Mouse (Mus musculus) embryonic facial prominence, embryonic 11.5 days (tissue): ENCODE measurements around the gene Erh. TPM values are rescaled to one million over a fixed set of nuclear protein-coding genes. Genes with fewer than 3 reads are reported as not detected.

ENCODE experiments used
- ATAC-seq: fragments of 200-750 bp; cut with Nextera tagmentation; replicated peaks from 2 replicates; pipeline ENCODE4 v1.8.0; 2017; ENCODE audit warnings: low read depth; ENCODE audit not compliant: insufficient number of reproducible peaks, low FRiP score, low TSS enrichment
- DNase-seq: peaks from one replicate; pipeline ENCODE4 v3.0.0-alpha.2; 2015; ENCODE audit warnings: low spot score
- H3K27ac ChIP-seq: fragments of 300-500 bp; sonication (generic); replicated peaks from 2 replicates; pipeline ENCODE4 v1.5.1; 2014; ENCODE audit warnings: mild to moderate bottlenecking, low read depth, low read length, control low read depth
- H3K27me3 ChIP-seq: fragments of 300-500 bp; sonication (generic); 2 replicates; pipeline ENCODE4 v1.6.1; 2014; ENCODE audit warnings: mild to moderate bottlenecking, low read length, moderate library complexity, mixed read lengths; ENCODE audit not compliant: control insufficient read depth, insufficient read depth
- H3K36me3 ChIP-seq: fragments of 300-500 bp; sonication (generic); replicated peaks from 2 replicates; pipeline ENCODE4 v1.6.1; 2014; ENCODE audit warnings: low read depth, mild to moderate bottlenecking, low read length, moderate library complexity, mixed read lengths; ENCODE audit not compliant: control insufficient read depth, insufficient read depth
- H3K4me1 ChIP-seq: fragments of 300-500 bp; sonication (generic); 2 replicates; pipeline ENCODE4 v1.6.1; 2014; ENCODE audit warnings: low read length, mixed read lengths; ENCODE audit not compliant: control insufficient read depth, insufficient read depth
- H3K4me2 ChIP-seq: fragments of 300-500 bp; sonication (generic); 2 replicates; pipeline ENCODE4 v1.6.1; 2014; ENCODE audit warnings: low read depth, mild to moderate bottlenecking, control low read depth, low read length, moderate library complexity
- H3K4me3 ChIP-seq: fragments of 300-500 bp; sonication (generic); 2 replicates; pipeline ENCODE4 v1.5.1; 2014; ENCODE audit warnings: low read depth, low read length, control low read depth
- H3K9ac ChIP-seq: fragments of 300-500 bp; sonication (generic); replicated peaks from 2 replicates; pipeline ENCODE4 v1.6.1; 2014; ENCODE audit warnings: mild to moderate bottlenecking, control low read depth, low read length
- H3K9me3 ChIP-seq: fragments of 300-500 bp; sonication (generic); replicated peaks from 2 replicates; pipeline ENCODE4 v1.6.1; 2016; ENCODE audit warnings: mild to moderate bottlenecking, low read length, inconsistent platforms, mixed read lengths; ENCODE audit not compliant: control insufficient read depth
- WGBS: fragments of 180-500 bp; shearing (Covaris S2); extraction: QIAGEN DNeasy Blood & Tissue Kit; methylation state at CpG from one replicate; pipeline ENCODE4 v1.1.7; 2014; 5-methylcytosine and 5-hydroxymethylcytosine counted together
- polyA plus RNA-seq: library from polyadenylated mRNA; unstranded; fragments of >200 nt; fragmentation: Nextera tagmentation; extraction: Ambion mirVana; gene quantifications from 2 replicates; pipeline ENCODE4 v1.2.1, GENCODE M21; 2014

The Erh gene
- polyA plus RNA-seq, 1 experiment from 2014 or later, result 328 TPM

GRCm38 (mm10) chr12:80598236-80598635 lies 45.9 kb downstream of the Erh start:
- WGBS, result 29% methylated on average over 7 of the region's 7 CpGs
- no peaks in the 10 kb centered on the region for H3K4me1 ChIP-seq
- no peak overlapping the region for H3K4me2 ChIP-seq
- H3K4me3 ChIP-seq, result no peak overlapping the region
- ATAC-seq (no peak), DNase-seq (no peak)
- no peaks in the 10 kb centered on the region for H3K27me3 ChIP-seq
- no peak overlapping the region for H3K9ac ChIP-seq
- no peak overlapping the region for H3K27ac ChIP-seq
- H3K9me3 ChIP-seq, result no peaks in the 10 kb centered on the region
- no peaks in the 10 kb centered on the region for H3K36me3 ChIP-seq

- no peaks in the 10 kb centered on the region for H3K9me3 ChIP-seq
- no peaks in the 10 kb centered on the region for H3K36me3 ChIP-seq
- no peak overlapping the region for H3K27ac ChIP-seq
- DNase-seq, result no peak
- no peak for ATAC-seq
- no peak overlapping the region for H3K9ac ChIP-seq
- 86% methylated on average over 4 of the region's 4 CpGs for WGBS
- no peaks in the 10 kb centered on the region for H3K27me3 ChIP-seq
- no peak overlapping the region for H3K4me3 ChIP-seq
- no peak overlapping the region for H3K4me2 ChIP-seq
- no peaks in the 10 kb centered on the region for H3K4me1 ChIP-seq
Measured at GRCm38 (mm10) chr12:80595968-80596367, 48.2 kb downstream of the Erh start.

GRCm38 (mm10) chr12:80595566-80595965 lies 48.6 kb downstream of the Erh start:
- Histone ChIP-seq H3K4me3 (no peak overlapping the region), H3K27me3 (no peaks in the 10 kb centered on the region), H3K9ac (no peak overlapping the region), H3K9me3 (no peaks in the 10 kb centered on the region), H3K4me1 (no peaks in the 10 kb centered on the region), H3K36me3 (no peaks in the 10 kb centered on the region), H3K4me2 (no peak overlapping the region), H3K27ac (no peak overlapping the region)
- ATAC-seq (no peak), DNase-seq (no peak)
- WGBS, result 96% methylated on average over 4 of the region's 4 CpGs

GRCm38 (mm10) chr12:80594781-80595180 lies 49.4 kb downstream of the Erh start:
- no peak overlapping the region for H3K27ac ChIP-seq
- 78% methylated on average over 4 of the region's 4 CpGs for WGBS
- no peak overlapping the region for H3K9ac ChIP-seq
- no peak for DNase-seq
- ATAC-seq, result no peak
- H3K9me3 ChIP-seq, result no peaks in the 10 kb centered on the region
- no peak overlapping the region for H3K4me3 ChIP-seq
- H3K27me3 ChIP-seq, result no peaks in the 10 kb centered on the region
- no peak overlapping the region for H3K4me2 ChIP-seq
- no peaks in the 10 kb centered on the region for H3K4me1 ChIP-seq
- H3K36me3 ChIP-seq, result no peaks in the 10 kb centered on the region

- Histone ChIP-seq H3K4me1 (no peaks in the 10 kb centered on the region), H3K4me3 (no peak overlapping the region), H3K27ac (no peak overlapping the region), H3K9ac (no peak overlapping the region), H3K4me2 (no peak overlapping the region), H3K36me3 (no peaks in the 10 kb centered on the region), H3K27me3 (no peaks in the 10 kb centered on the region), H3K9me3 (no peaks in the 10 kb centered on the region)
- DNase-seq (no peak), ATAC-seq (no peak)
- WGBS, result 88% methylated on average over 4 of the region's 4 CpGs
Measured at GRCm38 (mm10) chr12:80594141-80594540, 50.0 kb downstream of the Erh start.

- WGBS, result 39% methylated on average over 2 of the region's 2 CpGs
- Histone ChIP-seq H3K4me2 (no peak overlapping the region), H3K9me3 (no peaks in the 10 kb centered on the region), H3K27ac (no peak overlapping the region), H3K27me3 (no peaks in the 10 kb centered on the region), H3K4me1 (no peaks in the 10 kb centered on the region), H3K36me3 (no peaks in the 10 kb centered on the region), H3K9ac (no peak overlapping the region), H3K4me3 (no peak overlapping the region)
- DNase-seq (no peak), ATAC-seq (no peak)
Measured at GRCm38 (mm10) chr12:80584973-80585372, 59.2 kb downstream of the Erh start.

Other genes starting within 250 kb of the Erh start
- 10.1 and 11.5 TPM in 2 replicates for gene Dcaf5, start 207.7 kb downstream of the Erh start, polyA plus RNA-seq
- gene Exd2, start 181.2 kb downstream of the Erh start, polyA plus RNA-seq, result 34.9 and 36.2 TPM in 2 replicates
- gene Galnt16, start 126.1 kb downstream of the Erh start, polyA plus RNA-seq, result 6.9 and 7.0 TPM in 2 replicates
- gene Slc39a9, start 458 bp downstream of the Erh start, polyA plus RNA-seq, result 24.0 and 26.6 TPM in 2 replicates
- 0.67 and 1.8 TPM in 2 replicates for gene Plekhd1, start 48.2 kb upstream of the Erh start, polyA plus RNA-seq
- 1.3 and 1.4 TPM in 2 replicates for gene Ccdc177, start 116.3 kb upstream of the Erh start, polyA plus RNA-seq
- 13.8 and 14.9 TPM in 2 replicates for gene Susd6, start 146.2 kb upstream of the Erh start, polyA plus RNA-seq